Mouse (Mus musculus): Measurements from ENCODE around the gene Cdkl2. TPM values are rescaled to one million over a fixed set of nuclear protein-coding genes. Genes with fewer than 3 reads are reported as not detected.

Cdkl2 gene
- total RNA-seq, 2 experiments from 2014 or later: 4.7 to 6.6 TPM

DNA sequence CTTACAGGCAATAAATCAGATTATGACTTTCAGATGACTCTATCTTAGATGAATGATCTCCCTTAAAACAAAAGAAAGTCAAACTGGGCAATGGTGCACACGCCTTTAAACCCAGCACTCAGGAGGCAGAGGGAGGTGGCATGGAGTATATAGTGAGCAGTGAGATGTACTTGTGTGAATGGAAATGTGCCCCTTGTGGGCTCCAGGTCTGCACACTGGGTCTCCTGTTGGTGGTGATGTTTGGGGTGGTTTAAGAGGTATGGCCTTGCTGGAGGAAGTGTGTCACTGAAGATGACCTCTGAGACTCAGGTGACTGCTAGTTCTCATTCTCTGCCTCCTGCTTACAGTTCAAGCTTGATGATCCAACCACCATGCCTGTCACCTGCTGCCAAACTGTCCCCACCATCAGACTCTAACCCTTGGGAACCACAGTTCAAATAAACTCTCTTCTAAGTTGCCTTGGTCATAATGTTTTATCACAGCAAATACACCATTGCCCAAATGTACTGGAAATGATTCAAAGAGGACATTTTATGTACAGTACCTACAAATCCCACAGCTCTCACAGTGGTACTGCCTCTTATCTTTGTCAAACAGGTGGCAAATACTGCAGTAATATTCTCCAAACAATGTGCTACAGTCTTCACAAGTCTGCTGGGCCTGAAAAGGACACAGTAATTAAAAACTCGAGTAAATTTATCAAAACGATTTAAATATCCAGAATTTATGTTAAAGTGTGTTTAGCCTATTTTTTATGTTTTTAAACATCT, 86.5 kb downstream of the Cdkl2 start:
- DNase-seq (ENCODE audit: low spot score): no peak

Other genes with a start within 250 kb of the Cdkl2 start
- 10 to 100 TPM; 23.0 to 28.6 TPM for gene Rchy1, start 80.8 kb downstream of the Cdkl2 start, total RNA-seq (2021)
- under 1 TPM in 1 of 2 experiments, not detected in 1; 0.53 TPM for gene Odaph, start 56.4 kb downstream of the Cdkl2 start, total RNA-seq (2021)
- 10 to 100 TPM; 58.2 to 61.5 TPM for gene G3bp2, start 39.8 kb upstream of the Cdkl2 start, total RNA-seq (2021)
- gene Uso1, start 94.1 kb upstream of the Cdkl2 start, total RNA-seq (2021): 10 to 100 TPM; 68.3 to 72.6 TPM
- not detected for gene U90926, start 171.5 kb upstream of the Cdkl2 start, total RNA-seq (2021)
- gene Ppef2, start 212.4 kb upstream of the Cdkl2 start, total RNA-seq (2021): not detected
- 1 to 10 TPM; 6.1 to 7.0 TPM for gene Naaa, start 234.3 kb upstream of the Cdkl2 start, total RNA-seq (2021)